Mouse (Mus musculus) myocyte (in vitro differentiated cells): ENCODE results near the gene 1700037C18Rik. TPM values are rescaled to one million over a fixed set of nuclear protein-coding genes. Genes with fewer than 3 reads are reported as not detected.

Experiments used
- H3K27me3 ChIP-seq: one replicate; pipeline ENCODE4 v1.6.1; 2011; ENCODE audit not compliant: control insufficient read depth, insufficient read depth, insufficient read length
- H3K36me3 ChIP-seq: one replicate; pipeline ENCODE4 v1.6.1; 2011; ENCODE audit not compliant: control insufficient read depth, insufficient read depth
- H3K4me2 ChIP-seq: one replicate; pipeline ENCODE4 v1.6.1; 2011; ENCODE audit warnings: low read depth, control low read depth
- H3K4me3 ChIP-seq: one replicate; pipeline ENCODE4 v1.5.1; 2011; ENCODE audit warnings: mild to moderate bottlenecking, control low read depth, moderate library complexity
- H3K79me2 ChIP-seq: one replicate; pipeline ENCODE4 v1.6.1; 2011; ENCODE audit not compliant: control insufficient read depth, insufficient read depth
- H3ac ChIP-seq: one replicate; pipeline ENCODE4 v1.6.1; 2011; ENCODE audit not compliant: control insufficient read depth, insufficient read length
- CEBPB ChIP-seq: IDR thresholded peaks from 2 replicates; pipeline ENCODE4 v1.6.1; 2011; ENCODE audit warnings: mild to moderate bottlenecking, moderate library complexity; ENCODE audit not compliant: poor library complexity, insufficient read depth, severe bottlenecking
- E2F4 ChIP-seq: IDR thresholded peaks from one replicate; pipeline ENCODE4 v1.6.1; 2011; ENCODE audit warnings: mild to moderate bottlenecking, control low read depth, moderate library complexity; ENCODE audit not compliant: insufficient read depth
- MAX ChIP-seq: IDR thresholded peaks from one replicate; pipeline ENCODE4 v1.6.1; 2011; ENCODE audit warnings: low read depth, mild to moderate bottlenecking, control low read depth
- MYOD1 ChIP-seq, 3 experiments: IDR thresholded peaks; one replicate each; pipeline ENCODE4 v1.6.1; 2011; ENCODE audit warnings: control low read depth in 2 of 3, low read depth in 2 of 3, mild to moderate bottlenecking in 2 of 3, moderate library complexity in 1 of 3; ENCODE audit not compliant: insufficient read length in 2 of 3, control insufficient read depth in 1 of 3
- MYOG ChIP-seq, 3 experiments: IDR thresholded peaks; one replicate each; pipeline ENCODE4 v1.6.1; 2011; ENCODE audit warnings: control low read depth in 2 of 3, low read depth in 2 of 3, mild to moderate bottlenecking in 2 of 3; ENCODE audit not compliant: insufficient read length in 2 of 3, control insufficient read depth in 1 of 3, insufficient read depth in 1 of 3
- POLR2A ChIP-seq: IDR thresholded peaks from one replicate; pipeline ENCODE4 v1.6.1; 2011; ENCODE audit warnings: low read depth, mild to moderate bottlenecking, control low read depth, moderate library complexity; ENCODE audit not compliant: insufficient read length
- POLR2AphosphoS2 ChIP-seq: IDR thresholded peaks from one replicate; pipeline ENCODE4 v1.6.1; 2011; ENCODE audit warnings: low read depth, control low read depth; ENCODE audit not compliant: insufficient read length
- REST ChIP-seq: IDR thresholded peaks from one replicate; pipeline ENCODE4 v1.6.1; 2011; ENCODE audit warnings: mild to moderate bottlenecking, control low read depth, moderate library complexity; ENCODE audit not compliant: insufficient read depth, insufficient read length
- SRF ChIP-seq: IDR thresholded peaks from one replicate; pipeline ENCODE4 v1.6.1; 2011; ENCODE audit warnings: low read depth; ENCODE audit not compliant: control insufficient read depth, insufficient read length
- TCF12 ChIP-seq: IDR thresholded peaks from one replicate; pipeline ENCODE4 v1.6.1; 2011; ENCODE audit warnings: mild to moderate bottlenecking, control low read depth; ENCODE audit not compliant: poor library complexity, insufficient read depth, severe bottlenecking
- TCF3 ChIP-seq: IDR thresholded peaks from one replicate; pipeline ENCODE4 v1.6.1; 2011; ENCODE audit warnings: low read depth, control low read depth; ENCODE audit not compliant: insufficient read length
- USF1 ChIP-seq: IDR thresholded peaks from one replicate; pipeline ENCODE4 v1.6.1; 2011; ENCODE audit warnings: low read depth, mild to moderate bottlenecking, control low read depth, moderate library complexity
- polyA plus RNA-seq: library from polyadenylated mRNA; unstranded; fragments of >200 nt; fragmentation: generic; extraction: Trizol; gene quantifications from one replicate; pipeline ENCODE4 v1.2.1, GENCODE M21; 2012; ENCODE audit warnings: missing spikeins

Gene 1700037C18Rik
- polyA plus RNA-seq, 1 experiment: 3.5 TPM

GRCm38 (mm10) chr16:3934091-3934490 lies 25.6 kb upstream of the 1700037C18Rik start:
- Histone ChIP-seq H3K4me2 (no peak overlapping the region), H3K4me3 (no peak overlapping the region), H3K36me3 (peaks cover 9% of the 10 kb centered on the region), H3K79me2 (no peaks in the 10 kb centered on the region), H3K27me3 (no peaks in the 10 kb centered on the region), H3ac (no peak overlapping the region)
- no peak for TF ChIP-seq REST
- TF ChIP-seq MAX: no peak

- Histone ChIP-seq H3K36me3 (peaks cover 9% of the 10 kb centered on the region), H3ac (no peak overlapping the region), H3K4me2 (no peak overlapping the region), H3K4me3 (no peak overlapping the region), H3K27me3 (no peaks in the 10 kb centered on the region), H3K79me2 (no peaks in the 10 kb centered on the region)
- no peak for TF ChIP-seq POLR2AphosphoS2
- TF ChIP-seq MAX: no peak
- no peak for TF ChIP-seq TCF3
- no peak for TF ChIP-seq TCF12
- TF ChIP-seq E2F4: no peak
- 0 out of 2 replicates have a peak, but pooled peaks have one; percentile 47 for TF ChIP-seq CEBPB
- TF ChIP-seq MYOG (IDR thresholded peaks at IDR 0.05; ENCODE audit: control insufficient read depth in 1 of 3, insufficient read depth in 1 of 3, insufficient read length in 2 of 3, low read depth in 2 of 3): no peak
Measured at GRCm38 (mm10) chr16:3933536-3933935, 25.0 kb upstream of the 1700037C18Rik start.

GRCm38 (mm10) chr16:3929151-3929550 lies 20.7 kb upstream of the 1700037C18Rik start:
- Histone ChIP-seq H3ac (no peak overlapping the region), H3K36me3 (peaks cover 10% of the 10 kb centered on the region), H3K4me2 (no peak overlapping the region), H3K27me3 (no peaks in the 10 kb centered on the region), H3K79me2 (no peaks in the 10 kb centered on the region), H3K4me3 (no peak overlapping the region)
- TF ChIP-seq USF1 (no peak), REST (no peak), MYOG (IDR thresholded peaks at IDR 0.05; ENCODE audit: control insufficient read depth in 1 of 3, insufficient read depth in 1 of 3, insufficient read length in 2 of 3, low read depth in 2 of 3) (no peak), POLR2A (no peak), E2F4 (no peak), POLR2AphosphoS2 (no peak), CEBPB (no peak), MAX (no peak), TCF3 (no peak), SRF (no peak), MYOD1 (IDR thresholded peaks at IDR 0.05; ENCODE audit: control insufficient read depth in 1 of 3, insufficient read length in 2 of 3, low read depth in 2 of 3) (no peak), TCF12 (no peak)

- Histone ChIP-seq H3K79me2 (no peaks in the 10 kb centered on the region), H3K4me2 (no peak overlapping the region), H3K4me3 (no peak overlapping the region), H3K36me3 (peaks cover 10% of the 10 kb centered on the region), H3K27me3 (no peaks in the 10 kb centered on the region), H3ac (no peak overlapping the region)
- TF ChIP-seq TCF3: no peak
- TF ChIP-seq MYOG (IDR thresholded peaks at IDR 0.05; ENCODE audit: control insufficient read depth in 1 of 3, insufficient read depth in 1 of 3, insufficient read length in 2 of 3, low read depth in 2 of 3): no peak
- no peak for TF ChIP-seq E2F4
- no peak for TF ChIP-seq SRF
- no peak for TF ChIP-seq POLR2AphosphoS2
Measured at GRCm38 (mm10) chr16:3928582-3928981, 20.1 kb upstream of the 1700037C18Rik start.

GRCm38 (mm10) chr16:3923966-3924365 lies 15.5 kb upstream of the 1700037C18Rik start:
- TF ChIP-seq POLR2AphosphoS2 (no peak), CEBPB (no peak), MYOG (IDR thresholded peaks at IDR 0.05; ENCODE audit: control insufficient read depth in 1 of 3, insufficient read depth in 1 of 3, insufficient read length in 2 of 3, low read depth in 2 of 3) (no peak), MYOD1 (IDR thresholded peaks at IDR 0.05; ENCODE audit: control insufficient read depth in 1 of 3, insufficient read length in 2 of 3, low read depth in 2 of 3) (no peak), USF1 (no peak), REST (no peak), SRF (no peak), E2F4 (no peak), TCF3 (no peak), MAX (no peak), POLR2A (no peak), TCF12 (no peak)
- Histone ChIP-seq H3K36me3 (peaks cover 19% of the 10 kb centered on the region), H3ac (no peak overlapping the region), H3K27me3 (no peaks in the 10 kb centered on the region), H3K79me2 (no peaks in the 10 kb centered on the region), H3K4me2 (no peak overlapping the region), H3K4me3 (no peak overlapping the region)
